Mouse (Mus musculus) WW6 (cell line): ENCODE data around the gene Chp2.
"Not testable (repeated sequence)": the region's sequence is repeated elsewhere in the genome, so short reads cannot be mapped to it uniquely, and the experiment has no call there.

Experiments
- DNase-seq: peaks from one replicate; pipeline ENCODE4 v3.0.0-alpha.2; 2013; ENCODE audit warnings: low read depth, low spot score

Gene Chp2

GRCm38 (mm10) chr7:122242744-122243143, 23.4 kb downstream of the Chp2 start:
- DNase-seq, result not testable (repeated sequence)

GRCm38 (mm10) chr7:122244166-122244565, 24.9 kb downstream of the Chp2 start:
- no peak for DNase-seq

GRCm38 (mm10) chr7:122244584-122244983, 25.3 kb downstream of the Chp2 start:
- DNase-seq, result no peak

GRCm38 (mm10) chr7:122245976-122246375, 26.7 kb downstream of the Chp2 start:
- DNase-seq, result no peak

- no peak for DNase-seq
These were observed 28.1 kb downstream of the Chp2 start for GRCm38 (mm10) chr7:122247254-122247864.

- DNase-seq, result no peak
These were observed 30.1 kb downstream of the Chp2 start for GRCm38 (mm10) chr7:122249321-122249821.

GRCm38 (mm10) chr7:122251197-122252011, 32.1 kb downstream of the Chp2 start:
- peak; percentile 63 for DNase-seq

GRCm38 (mm10) chr7:122256722-122257121, 37.4 kb downstream of the Chp2 start:
- DNase-seq, result no peak

GRCm38 (mm10) chr7:122258521-122258920, 39.2 kb downstream of the Chp2 start:
- DNase-seq, result no peak

GRCm38 (mm10) chr7:122260055-122260602, 40.8 kb downstream of the Chp2 start:
- no peak for DNase-seq

- DNase-seq, result no peak
These were observed 49.7 kb downstream of the Chp2 start for GRCm38 (mm10) chr7:122268983-122269486.

GRCm38 (mm10) chr7:122272334-122272733, 53.0 kb downstream of the Chp2 start:
- no peak for DNase-seq
